Mouse (Mus musculus) bone marrow, adult 2 months (tissue): ENCODE measurements around the gene Ttll1.

ENCODE experiments used
- CTCF ChIP-seq: fragments of 200-500 bp; IDR thresholded peaks from 2 replicates; pipeline ENCODE4 v1.5.1; 2011; ENCODE audit warnings: low read length, control low read depth; ENCODE audit not compliant: control insufficient read depth, insufficient read depth
- POLR2A ChIP-seq: fragments of 200-500 bp; IDR thresholded peaks from 2 replicates; pipeline ENCODE4 v1.6.1; 2011; ENCODE audit warnings: low read depth, mild to moderate bottlenecking, control low read depth, low read length, borderline replicate concordance; ENCODE audit not compliant: control insufficient read depth

- TF ChIP-seq POLR2A (no peak), CTCF (no peak)
Measured at GRCm38 (mm10) chr15:83471476-83471875, 39.2 kb downstream of the Ttll1 start.
